Mouse (Mus musculus): ENCODE results near the gene Sh3gl2.

DNA sequence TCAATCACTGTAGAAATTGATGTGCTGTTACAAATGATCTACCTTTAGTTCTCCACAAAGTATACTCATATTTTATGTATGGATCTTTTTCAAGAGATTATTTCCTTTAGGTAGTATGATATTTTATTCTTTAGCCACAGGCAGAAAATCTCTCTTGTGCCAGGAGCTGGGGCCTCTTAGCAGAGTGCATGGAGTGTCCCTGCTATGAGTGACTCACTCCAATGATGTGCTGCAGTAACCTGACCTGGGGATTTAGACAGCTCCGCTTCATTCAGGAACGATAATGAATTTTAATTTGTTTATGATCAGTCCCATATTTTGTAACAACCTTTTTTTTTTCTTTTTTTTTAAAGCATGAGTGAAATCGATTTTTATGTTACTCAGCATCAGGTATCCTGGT, 36.7 kb downstream of the Sh3gl2 start:
- TF ChIP-seq CTCF (IDR thresholded peaks at IDR 0.05; ENCODE audit: control insufficient read depth, insufficient read depth, low read length) = no peak
- TF ChIP-seq POLR2A (IDR thresholded peaks at IDR 0.05; ENCODE audit: borderline replicate concordance, control insufficient read depth, low read depth, low read length) = no peak

Data from bone marrow, adult 2 months (tissue).